Comparison of ENCODE assay signal across 9 mouse cellular contexts in the genomic region with DNA sequence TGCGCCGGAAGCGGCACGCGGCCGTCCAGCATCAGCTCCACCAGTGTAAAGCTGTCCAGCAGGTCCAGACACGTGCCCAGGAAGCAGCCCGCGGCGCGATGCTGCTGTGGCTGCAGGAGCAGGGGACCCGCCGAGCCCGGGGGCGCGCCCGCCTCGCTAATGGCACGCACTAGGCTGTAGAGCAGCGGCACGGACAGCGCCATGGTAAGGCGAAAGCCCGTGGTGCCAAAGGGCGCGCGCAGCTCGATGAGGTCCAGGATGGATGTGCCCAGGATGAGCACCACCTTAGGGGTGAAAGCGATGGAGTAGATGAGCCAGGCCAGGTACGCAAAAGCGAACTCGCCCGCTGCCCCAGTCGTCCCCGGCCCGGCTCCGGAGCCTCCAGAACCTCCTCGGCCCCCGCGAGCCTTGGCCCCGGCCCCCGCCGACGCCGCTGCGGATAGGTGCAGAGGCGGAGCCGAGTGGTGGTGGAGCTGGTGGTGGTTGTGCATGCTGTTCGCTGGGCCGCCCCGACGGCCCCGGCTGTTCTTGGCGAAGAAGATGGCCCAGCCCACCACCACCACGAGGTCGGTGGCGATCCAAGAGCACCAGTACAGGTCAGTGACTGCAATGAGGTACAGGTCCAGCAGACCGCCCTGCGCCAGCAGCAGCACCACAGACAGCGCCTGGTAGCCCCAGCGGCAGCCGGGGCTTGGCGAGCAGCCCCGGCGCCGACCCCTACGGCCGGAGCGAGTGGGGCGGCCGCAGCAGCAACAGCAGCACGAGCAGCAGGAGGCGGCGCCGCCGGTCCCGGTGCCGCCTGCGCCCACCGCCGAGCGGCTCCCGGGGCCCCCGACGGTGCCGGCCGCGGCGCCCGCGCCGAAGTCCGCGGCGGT. TPM values are rescaled to one million over a fixed set of nuclear protein-coding genes. Genes with fewer than 3 reads are reported as not detected.
DNase-seq lines count a peak whose midpoint lies in the region; ATAC-seq lines count a peak whose summit lies in the region.
"Had no signal": no experiment of that assay in that cellular context is flagged by ENCODE, and none has a peak within 500 bp of the region (broad histone marks: within the 10 kb centered on the region; RNA-seq: fewer than 3 reads in every experiment).

No protein-coding gene starts in this region.

- H3K4me1 ChIP-seq in heart, embryonic 11.5 days (ENCODE audit: control insufficient read depth, insufficient read depth, low read length), result peaks cover 19% of the 10 kb centered on the region
- peaks cover 30% of the 10 kb centered on the region for H3K4me1 ChIP-seq in heart, embryonic 15.5 days (replicated peaks)
- H3K4me1 ChIP-seq in limb, embryonic 11.5 days (ENCODE audit: control insufficient read depth, insufficient read depth, low read length), result peaks cover 15% of the 10 kb centered on the region
- peaks cover 57% of the 10 kb centered on the region for H3K4me1 ChIP-seq in midbrain, embryonic 13.5 days (replicated peaks)

- DNase-seq in heart, postnatal 36 days, result no peak
- peak; percentile 65 for DNase-seq in CD4-positive, CD25-positive, alpha-beta regulatory T cell, adult 2 months (ENCODE audit: low read depth, low spot score)
- DNase-seq in cerebellum, adult 11-12 months, result peak; percentile 28
- DNase-seq in limb, embryonic 11.5 days (ENCODE audit: low spot score), result peak; percentile 67
- no peak for DNase-seq in gastrocnemius, adult 18-20 months (ENCODE audit: low spot score)

- H3K4me3 ChIP-seq in heart, embryonic 11.5 days (ENCODE audit: low read depth, low read length), result peak overlapping the region; percentile 76
- H3K4me3 ChIP-seq in heart, embryonic 15.5 days, result peak overlapping the region; percentile 67
- peak overlapping the region; percentile 72 for H3K4me3 ChIP-seq in limb, embryonic 11.5 days (ENCODE audit: low read depth, low read length)
- H3K4me3 ChIP-seq in midbrain, embryonic 13.5 days (replicated peaks), result peak overlapping the region; percentile 80

- intact Hi-C loops in heart, postnatal 36 days (cut with DNase I), result no loop called here

- no peaks in the 10 kb centered on the region for H3K36me3 ChIP-seq in heart, embryonic 11.5 days (ENCODE audit: control insufficient read depth, insufficient read depth, low read length)
- no peaks in the 10 kb centered on the region for H3K36me3 ChIP-seq in heart, embryonic 15.5 days
- H3K36me3 ChIP-seq in limb, embryonic 11.5 days (ENCODE audit: control insufficient read depth, insufficient read depth, low read length), result no peaks in the 10 kb centered on the region
- H3K36me3 ChIP-seq in midbrain, embryonic 13.5 days, result no peaks in the 10 kb centered on the region

- H3K4me2 ChIP-seq in heart, embryonic 11.5 days, result peak overlapping the region; percentile 100
- peak overlapping the region; percentile 99 for H3K4me2 ChIP-seq in heart, embryonic 15.5 days
- H3K4me2 ChIP-seq in limb, embryonic 11.5 days (ENCODE audit: low read depth, severe bottlenecking), result peak overlapping the region; percentile 99
- peak overlapping the region; percentile 69 for H3K4me2 ChIP-seq in midbrain, embryonic 13.5 days (replicated peaks)

- WGBS in heart, embryonic 11.5 days (ENCODE audit: insufficient replicate concordance), result under 1% methylated on average over 74 of the region's 95 CpGs
- WGBS in heart, embryonic 15.5 days, result 1% methylated on average over 95 of the region's 95 CpGs
- 1% methylated on average over 85 of the region's 95 CpGs for WGBS in limb, embryonic 11.5 days
- under 1% methylated on average over 75 of the region's 95 CpGs for WGBS in midbrain, embryonic 13.5 days

- H3K27me3 ChIP-seq in heart, embryonic 11.5 days (ENCODE audit: control insufficient read depth, insufficient read depth, low read length), result peaks cover 46% of the 10 kb centered on the region
- H3K27me3 ChIP-seq in heart, embryonic 15.5 days, result peaks cover 53% of the 10 kb centered on the region
- H3K27me3 ChIP-seq in limb, embryonic 11.5 days (ENCODE audit: control insufficient read depth, insufficient read depth, low read length), result peaks cover 29% of the 10 kb centered on the region
- peaks cover 14% of the 10 kb centered on the region; the same call in 1 of the 2 replicates for H3K27me3 ChIP-seq in midbrain, embryonic 13.5 days

- no peaks in the 10 kb centered on the region for H3K9me3 ChIP-seq in heart, embryonic 11.5 days (replicated peaks; ENCODE audit: control insufficient read depth, low read length)
- no peaks in the 10 kb centered on the region for H3K9me3 ChIP-seq in heart, embryonic 15.5 days (replicated peaks)
- H3K9me3 ChIP-seq in limb, embryonic 11.5 days (ENCODE audit: control insufficient read depth, low read length), result no peaks in the 10 kb centered on the region
- H3K9me3 ChIP-seq in midbrain, embryonic 13.5 days, result no peaks in the 10 kb centered on the region

- no peak overlapping the region for H3K27ac ChIP-seq in heart, embryonic 11.5 days (ENCODE audit: low read depth, low read length)
- no peak overlapping the region for H3K27ac ChIP-seq in heart, embryonic 15.5 days
- H3K27ac ChIP-seq in limb, embryonic 11.5 days (replicated peaks; ENCODE audit: low read depth, low read length), result no peak overlapping the region
- peak overlapping the region; percentile 98 for H3K27ac ChIP-seq in midbrain, embryonic 13.5 days
- H3K27ac ChIP-seq: macrophage had no signal

- H3K9ac ChIP-seq in heart, embryonic 11.5 days (ENCODE audit: low read depth, low read length), result no peak overlapping the region
- H3K9ac ChIP-seq in heart, embryonic 15.5 days, result peak overlapping the region; percentile 57
- H3K9ac ChIP-seq in limb, embryonic 11.5 days (ENCODE audit: low read length), result peak overlapping the region; percentile 63
- peak overlapping the region; percentile 89 for H3K9ac ChIP-seq in midbrain, embryonic 13.5 days (replicated peaks)

- peak; percentile 26; the same call in 1 of the 2 replicates for ATAC-seq in heart, embryonic 11.5 days (replicated peaks; ENCODE audit: insufficient number of reproducible peaks, low FRiP score, low TSS enrichment)
- peak; percentile 30; the same call in 1 of the 2 replicates for ATAC-seq in heart, embryonic 15.5 days (replicated peaks; ENCODE audit: insufficient number of reproducible peaks, insufficient read depth, low FRiP score, low read depth)
- ATAC-seq in limb, embryonic 11.5 days (ENCODE audit: insufficient number of reproducible peaks, low FRiP score, low TSS enrichment, low read depth), result peak; percentile 26; the same call in 1 of the 2 replicates
- peak; percentile 35 for ATAC-seq in midbrain, embryonic 13.5 days

RNA-seq across cellular contexts. Expression of a gene that starts 0.9 kb away (rescaled TPM):
- 0.04 and 0.09 TPM in 2 replicates for polyA plus RNA-seq in heart, embryonic 11.5 days (2014; fragmentation: Nextera tagmentation; extraction: Ambion mirVana)
- total RNA-seq in heart, postnatal 36 days (2021), result not detected
- polyA plus RNA-seq in heart, embryonic 15.5 days (2015; fragmentation: Nextera tagmentation; extraction: Ambion mirVana), result 0.15 TPM in 1 of 2 replicates, not detected in the other
- polyA plus RNA-seq in limb, embryonic 11.5 days (2014; fragmentation: Nextera tagmentation; extraction: Ambion mirVana), result 0.14 and 0.15 TPM in 2 replicates
- polyA plus RNA-seq in midbrain, embryonic 13.5 days (2015; fragmentation: Nextera tagmentation; extraction: Ambion mirVana), result 2.6 and 3.0 TPM in 2 replicates
- total RNA-seq in gastrocnemius, adult 18-20 months (2021), result not detected
- polyA plus RNA-seq: macrophage had no signal

RNA-seq across cellular contexts. Expression of a gene that starts 29.7 kb away (rescaled TPM):
- 1.9 and 4.2 TPM in 2 replicates for polyA plus RNA-seq in heart, embryonic 11.5 days (2014; fragmentation: Nextera tagmentation; extraction: Ambion mirVana)
- 1 to 10 TPM; 2.9 to 3.5 TPM for total RNA-seq in heart, postnatal 36 days (2021)
- 3.4 and 8.1 TPM in 2 replicates for polyA plus RNA-seq in heart, embryonic 15.5 days (2015; fragmentation: Nextera tagmentation; extraction: Ambion mirVana)
- 1.3 and 1.9 TPM in 2 replicates for polyA plus RNA-seq in limb, embryonic 11.5 days (2014; fragmentation: Nextera tagmentation; extraction: Ambion mirVana)
- polyA plus RNA-seq in midbrain, embryonic 13.5 days (2015; fragmentation: Nextera tagmentation; extraction: Ambion mirVana), result 2.9 and 4.4 TPM in 2 replicates
- 1 to 10 TPM; 1.3 to 1.4 TPM for total RNA-seq in gastrocnemius, adult 18-20 months (2021)

RNA-seq across cellular contexts. Expression of a gene that starts 38.4 kb away (rescaled TPM):
- 13.2 and 17.5 TPM in 2 replicates for polyA plus RNA-seq in heart, embryonic 11.5 days (2014; fragmentation: Nextera tagmentation; extraction: Ambion mirVana)
- 10 to 100 TPM; 17.7 to 22.2 TPM for total RNA-seq in heart, postnatal 36 days (2021)
- polyA plus RNA-seq in heart, embryonic 15.5 days (2015; fragmentation: Nextera tagmentation; extraction: Ambion mirVana), result 12.4 and 15.6 TPM in 2 replicates
- 16.8 and 19.8 TPM in 2 replicates for polyA plus RNA-seq in limb, embryonic 11.5 days (2014; fragmentation: Nextera tagmentation; extraction: Ambion mirVana)
- polyA plus RNA-seq in midbrain, embryonic 13.5 days (2015; fragmentation: Nextera tagmentation; extraction: Ambion mirVana), result 14.5 and 15.3 TPM in 2 replicates
- total RNA-seq in gastrocnemius, adult 18-20 months (2021), result 10 to 100 TPM; 19.9 to 26.1 TPM

Comparison
In these comparisons a context has a peak if more than half of its experiments do, and no peak if none do; other contexts are left out.
1. DNase-seq: peak in CD4-positive, CD25-positive, alpha-beta regulatory T cell, adult 2 months (single experiment), cerebellum, adult 11-12 months (single experiment) and limb, embryonic 11.5 days (single experiment); none in heart, postnatal 36 days (0 of 2) and gastrocnemius, adult 18-20 months (single experiment).
2. Peak in every context shown above with its lines, with median percentiles within 50 percentile points of each other: ATAC-seq, H3K4me2 ChIP-seq and H3K4me3 ChIP-seq.